Mouse (Mus musculus): ENCODE data around the gene Git1. TPM values are rescaled to one million over a fixed set of nuclear protein-coding genes. Genes with fewer than 3 reads are reported as not detected.

The Git1 gene
- polyA plus RNA-seq, 1 experiment: 53.2 TPM

- no peak overlapping the region for H3K27ac ChIP-seq (ENCODE audit: insufficient read depth, low read depth, low read length)
- TF ChIP-seq POLR2A (IDR thresholded peaks at IDR 0.05; ENCODE audit: low read depth, low read length): no peak
- TF ChIP-seq CTCF (conservative IDR thresholded peaks at IDR 0.05; ENCODE audit: insufficient read depth, insufficient read length, low read depth, low read length): no peak
- H3K27me3 ChIP-seq (replicated peaks; ENCODE audit: control insufficient read depth, insufficient read depth, low read length): no peaks in the 10 kb centered on the region
- peaks cover 13% of the 10 kb centered on the region for H3K4me1 ChIP-seq (ENCODE audit: control insufficient read depth, insufficient read depth, low read length)
- H3K4me3 ChIP-seq (ENCODE audit: insufficient read depth, low read depth, low read length): no peak overlapping the region
- DNase-seq: no peak
- H3K36me3 ChIP-seq (ENCODE audit: control insufficient read depth, insufficient read depth, low read length): no peaks in the 10 kb centered on the region; the same call in 1 of the 2 replicates
- WGBS: 72% methylated on average over 17 of the region's 17 CpGs
Measured at GRCm38 (mm10) chr11:77500361-77501325, 7.3 kb downstream of the Git1 start.

- H3K36me3 ChIP-seq (ENCODE audit: control insufficient read depth, insufficient read depth, low read length): no peaks in the 10 kb centered on the region; the same call in 1 of the 2 replicates
- WGBS: 7% methylated on average over 5 of the region's 5 CpGs
Measured at GRCm38 (mm10) chr11:77501392-77501791, 8.0 kb downstream of the Git1 start.

GRCm38 (mm10) chr11:77501971-77502370 is 8.6 kb downstream of the Git1 start:
- Histone ChIP-seq H3K36me3 (ENCODE audit: control insufficient read depth, insufficient read depth, low read length) (no peaks in the 10 kb centered on the region; the same call in 1 of the 2 replicates), H3K27ac (ENCODE audit: insufficient read depth, low read depth, low read length) (no peak overlapping the region), H3K4me1 (ENCODE audit: control insufficient read depth, insufficient read depth, low read length) (peaks cover 14% of the 10 kb centered on the region), H3K27me3 (replicated peaks; ENCODE audit: control insufficient read depth, insufficient read depth, low read length) (no peaks in the 10 kb centered on the region), H3K4me3 (ENCODE audit: insufficient read depth, low read depth, low read length) (no peak overlapping the region)
- no peak for TF ChIP-seq CTCF (conservative IDR thresholded peaks at IDR 0.05; ENCODE audit: insufficient read depth, insufficient read length, low read depth, low read length)
- TF ChIP-seq POLR2A (IDR thresholded peaks at IDR 0.05; ENCODE audit: low read depth, low read length): no peak
- WGBS: 92% methylated on average over 4 of the region's 4 CpGs
- DNase-seq: no peak

More at GRCm38 (mm10) chr11:77501392-77501791, 8.0 kb downstream of the Git1 start:
- H3K4me1 ChIP-seq (ENCODE audit: control insufficient read depth, insufficient read depth, low read length): peaks cover 12% of the 10 kb centered on the region
- DNase-seq: peak; percentile 82
- H3K4me3 ChIP-seq (ENCODE audit: insufficient read depth, low read depth, low read length): no peak overlapping the region
- no peak overlapping the region for H3K27ac ChIP-seq (ENCODE audit: insufficient read depth, low read depth, low read length)
- TF ChIP-seq POLR2A (IDR thresholded peaks at IDR 0.05; ENCODE audit: low read depth, low read length): no peak
- TF ChIP-seq CTCF (conservative IDR thresholded peaks at IDR 0.05; ENCODE audit: insufficient read depth, insufficient read length, low read depth, low read length): peak; percentile 93
- H3K27me3 ChIP-seq (replicated peaks; ENCODE audit: control insufficient read depth, insufficient read depth, low read length): no peaks in the 10 kb centered on the region

- WGBS: 78% methylated on average over 6 of the region's 6 CpGs
- TF ChIP-seq POLR2A (IDR thresholded peaks at IDR 0.05; ENCODE audit: low read depth, low read length) (no peak), CTCF (conservative IDR thresholded peaks at IDR 0.05; ENCODE audit: insufficient read depth, insufficient read length, low read depth, low read length) (no peak)
- H3K27ac ChIP-seq (ENCODE audit: insufficient read depth, low read depth, low read length): no peak overlapping the region
- no peaks in the 10 kb centered on the region for H3K27me3 ChIP-seq (replicated peaks; ENCODE audit: control insufficient read depth, insufficient read depth, low read length)
- H3K36me3 ChIP-seq (ENCODE audit: control insufficient read depth, insufficient read depth, low read length): no peaks in the 10 kb centered on the region; the same call in 1 of the 2 replicates
- DNase-seq: no peak
- H3K4me3 ChIP-seq (ENCODE audit: insufficient read depth, low read depth, low read length): no peak overlapping the region
- H3K4me1 ChIP-seq (ENCODE audit: control insufficient read depth, insufficient read depth, low read length): peaks cover 14% of the 10 kb centered on the region
Measured at GRCm38 (mm10) chr11:77502481-77502880, 9.1 kb downstream of the Git1 start.

- Histone ChIP-seq H3K4me3 (ENCODE audit: insufficient read depth, low read depth, low read length) (no peak overlapping the region), H3K4me1 (ENCODE audit: control insufficient read depth, insufficient read depth, low read length) (peaks cover 8% of the 10 kb centered on the region), H3K27ac (ENCODE audit: insufficient read depth, low read depth, low read length) (no peak overlapping the region), H3K36me3 (ENCODE audit: control insufficient read depth, insufficient read depth, low read length) (no peaks in the 10 kb centered on the region; the same call in 1 of the 2 replicates), H3K27me3 (replicated peaks; ENCODE audit: control insufficient read depth, insufficient read depth, low read length) (no peaks in the 10 kb centered on the region)
- DNase-seq: no peak
- WGBS: 68% methylated on average over 3 of the region's 3 CpGs
- no peak for TF ChIP-seq POLR2A (IDR thresholded peaks at IDR 0.05; ENCODE audit: low read depth, low read length)
- no peak for TF ChIP-seq CTCF (conservative IDR thresholded peaks at IDR 0.05; ENCODE audit: insufficient read depth, insufficient read length, low read depth, low read length)
Measured at GRCm38 (mm10) chr11:77503511-77503910, 10.1 kb downstream of the Git1 start.

GRCm38 (mm10) chr11:77504377-77504776 is 11.0 kb downstream of the Git1 start:
- no peaks in the 10 kb centered on the region; the same call in 1 of the 2 replicates for H3K36me3 ChIP-seq (ENCODE audit: control insufficient read depth, insufficient read depth, low read length)
- WGBS: 91% methylated on average over 19 of the region's 19 CpGs
- no peaks in the 10 kb centered on the region for H3K27me3 ChIP-seq (replicated peaks; ENCODE audit: control insufficient read depth, insufficient read depth, low read length)
- DNase-seq: no peak
- TF ChIP-seq CTCF (conservative IDR thresholded peaks at IDR 0.05; ENCODE audit: insufficient read depth, insufficient read length, low read depth, low read length): no peak
- TF ChIP-seq POLR2A (IDR thresholded peaks at IDR 0.05; ENCODE audit: low read depth, low read length): no peak
- no peak overlapping the region for H3K4me3 ChIP-seq (ENCODE audit: insufficient read depth, low read depth, low read length)
- H3K27ac ChIP-seq (ENCODE audit: insufficient read depth, low read depth, low read length): no peak overlapping the region
- H3K4me1 ChIP-seq (ENCODE audit: control insufficient read depth, insufficient read depth, low read length): peaks cover 7% of the 10 kb centered on the region
